ENCODE assay signal across 8 mouse cellular contexts in genomic region chr7:145283487-145284187, GRCm38 (mm10). TPM values are rescaled to one million over a fixed set of nuclear protein-coding genes. Genes with fewer than 3 reads are reported as not detected.
A peak's percentile ranks its signal among the peaks of the same experiment; 100 is the strongest.
DNase-seq lines count a peak whose midpoint lies in the region; ATAC-seq and TF ChIP-seq lines count a peak whose summit lies in the region.

Tpcn2 (minus strand) TSS chr7:145284011.

- peaks cover 17% of the 10 kb centered on the region for H3K36me3 ChIP-seq in heart, embryonic 12.5 days
- peaks cover 14% of the 10 kb centered on the region; the same call in 1 of the 2 replicates for H3K36me3 ChIP-seq in kidney, postnatal 0 days (ENCODE audit: insufficient read depth, low read length)
- peaks cover 11% of the 10 kb centered on the region for H3K36me3 ChIP-seq in liver, embryonic 11.5 days (ENCODE audit: control insufficient read depth, insufficient read depth, low read length)
- peaks cover 13% of the 10 kb centered on the region; the same call in 1 of the 2 replicates for H3K36me3 ChIP-seq in stomach, embryonic 14.5 days (ENCODE audit: control insufficient read depth, insufficient read depth, low read length)

- peak; percentile 91 for DNase-seq in CD4-positive helper T cell, adult 2 months (ENCODE audit: low read depth, low spot score)
- peak; percentile 72 for DNase-seq in brain, embryonic 18.5 days (ENCODE audit: low read depth, low spot score)
- DNase-seq in kidney, postnatal 0 days (ENCODE audit: low spot score): peak; percentile 99
- DNase-seq in liver, embryonic 11.5 days (ENCODE audit: low spot score): peak; percentile 83
- DNase-seq in naive thymus-derived CD4-positive, alpha-beta T cell, adult 2 months (ENCODE audit: low read depth): peak; percentile 92

- H3K4me3 ChIP-seq in heart, embryonic 12.5 days: peak within 1 kb of the TSS; percentile 63
- H3K4me3 ChIP-seq in kidney, postnatal 0 days (replicated peaks; ENCODE audit: low read depth, low read length): peak within 1 kb of the TSS; percentile 53
- peak within 1 kb of the TSS; percentile 63 for H3K4me3 ChIP-seq in liver, embryonic 11.5 days (ENCODE audit: low read depth, low read length)
- H3K4me3 ChIP-seq in stomach, embryonic 14.5 days (ENCODE audit: low read depth, low read length): peak within 1 kb of the TSS; percentile 51

- peak within 1 kb of the TSS; percentile 78 for H3K9ac ChIP-seq in heart, embryonic 12.5 days
- peak within 1 kb of the TSS; percentile 64 for H3K9ac ChIP-seq in kidney, postnatal 0 days (ENCODE audit: low read depth, low read length)
- H3K9ac ChIP-seq in liver, embryonic 11.5 days (ENCODE audit: low read depth, low read length): peak within 1 kb of the TSS; percentile 69
- H3K9ac ChIP-seq in stomach, embryonic 14.5 days (replicated peaks; ENCODE audit: low read depth, low read length): peak within 1 kb of the TSS; percentile 47

- H3K4me2 ChIP-seq in heart, embryonic 12.5 days: peak within 1 kb of the TSS; percentile 82
- H3K4me2 ChIP-seq in kidney, postnatal 0 days (ENCODE audit: low read length): peak within 1 kb of the TSS; percentile 80
- H3K4me2 ChIP-seq in liver, embryonic 11.5 days: peak within 1 kb of the TSS; percentile 84
- peak within 1 kb of the TSS; percentile 82 for H3K4me2 ChIP-seq in stomach, embryonic 14.5 days (replicated peaks; ENCODE audit: low read depth, low read length)

- no peaks in the 10 kb centered on the region for H3K9me3 ChIP-seq in heart, embryonic 12.5 days (replicated peaks)
- no peaks in the 10 kb centered on the region for H3K9me3 ChIP-seq in kidney, postnatal 0 days (replicated peaks; ENCODE audit: low read length)
- no peaks in the 10 kb centered on the region for H3K9me3 ChIP-seq in liver, embryonic 11.5 days (ENCODE audit: control insufficient read depth, low read length)
- H3K9me3 ChIP-seq in stomach, embryonic 14.5 days (ENCODE audit: control insufficient read depth, low read depth, low read length): no peaks in the 10 kb centered on the region

- peaks cover 16% of the 10 kb centered on the region for H3K4me1 ChIP-seq in heart, embryonic 12.5 days (replicated peaks)
- H3K4me1 ChIP-seq in kidney, postnatal 0 days (replicated peaks; ENCODE audit: insufficient read depth, low read length): peaks cover 19% of the 10 kb centered on the region; the same call in 1 of the 2 replicates
- peaks cover 17% of the 10 kb centered on the region for H3K4me1 ChIP-seq in liver, embryonic 11.5 days (replicated peaks; ENCODE audit: control insufficient read depth, insufficient read depth, low read length)
- H3K4me1 ChIP-seq in stomach, embryonic 14.5 days (ENCODE audit: control insufficient read depth, insufficient read depth, low read length): 0 out of 2 replicates have a peak, but pooled peaks cover 6% of the 10 kb centered on the region

- 2% methylated on average over 18 of the region's 18 CpGs for WGBS in heart, embryonic 12.5 days
- under 1% methylated on average over 18 of the region's 18 CpGs for WGBS in kidney, postnatal 0 days
- WGBS in liver, embryonic 11.5 days: 3% methylated on average over 18 of the region's 18 CpGs
- 1% methylated on average over 18 of the region's 18 CpGs for WGBS in stomach, embryonic 14.5 days

- peak; percentile 95 for ATAC-seq in erythroid progenitor cell, adult 5-6 weeks (replicated peaks; ENCODE audit: low FRiP score, poor library complexity, severe bottlenecking)
- peak; percentile 92 for ATAC-seq in heart, embryonic 12.5 days (ENCODE audit: insufficient number of reproducible peaks, low FRiP score)
- peak; percentile 89 for ATAC-seq in kidney, postnatal 0 days (replicated peaks; ENCODE audit: low FRiP score, low read depth)
- peak; percentile 90 for ATAC-seq in liver, embryonic 11.5 days (replicated peaks; ENCODE audit: low FRiP score)
- peak; percentile 92 for ATAC-seq in stomach, embryonic 14.5 days (ENCODE audit: insufficient number of reproducible peaks, insufficient read depth, low FRiP score, low read depth)

- H3K27ac ChIP-seq in heart, embryonic 12.5 days (ENCODE audit: poor library complexity, severe bottlenecking): peak within 1 kb of the TSS; percentile 7; the same call in 1 of the 2 replicates
- H3K27ac ChIP-seq in kidney, postnatal 0 days: peak within 1 kb of the TSS; percentile 70
- H3K27ac ChIP-seq in liver, embryonic 11.5 days (ENCODE audit: low read depth, low read length): no peak within 1 kb of the TSS
- H3K27ac ChIP-seq in stomach, embryonic 14.5 days (ENCODE audit: low read length): no peak within 1 kb of the TSS

- no peaks in the 10 kb centered on the region for H3K27me3 ChIP-seq in heart, embryonic 12.5 days (replicated peaks)
- H3K27me3 ChIP-seq in kidney, postnatal 0 days (ENCODE audit: insufficient read depth, low read length): no peaks in the 10 kb centered on the region
- no peaks in the 10 kb centered on the region for H3K27me3 ChIP-seq in liver, embryonic 11.5 days (replicated peaks; ENCODE audit: control insufficient read depth, insufficient read depth, low read length)
- no peaks in the 10 kb centered on the region for H3K27me3 ChIP-seq in stomach, embryonic 14.5 days (ENCODE audit: control insufficient read depth, insufficient read depth, low read length)

- peak; percentile 70 for TF ChIP-seq CTCF in kidney, postnatal 0 days (IDR thresholded peaks at IDR 0.05; ENCODE audit: low read depth)

RNA-seq across cellular contexts. Expression of gene Tpcn2, which starts in this region (rescaled TPM):
- 1.4 and 8.0 TPM in 2 replicates for total RNA-seq in erythroid progenitor cell, adult 5-6 weeks (2015; ENCODE audit: low replicate concordance)
- 3.2 TPM in 1 of 2 replicates, not detected in the other for total RNA-seq in erythroid progenitor cell, adult 5-6 weeks (2017; ENCODE audit: low replicate concordance)
- polyA plus RNA-seq in heart, embryonic 12.5 days (2016; fragmentation: Nextera tagmentation; extraction: Ambion mirVana): 6.4 and 7.3 TPM in 2 replicates
- 7.7 and 8.7 TPM in 2 replicates for polyA plus RNA-seq in kidney, postnatal 0 days (2015; fragmentation: Nextera tagmentation; extraction: Ambion mirVana)
- polyA plus RNA-seq in liver, embryonic 11.5 days (2014; fragmentation: Nextera tagmentation; extraction: Ambion mirVana): 2.3 and 2.4 TPM in 2 replicates
- polyA plus RNA-seq in stomach, embryonic 14.5 days (2014; fragmentation: Nextera tagmentation; extraction: Ambion mirVana): 4.4 and 5.3 TPM in 2 replicates

Comparison
In these comparisons a context has a peak if more than half of its experiments do, and no peak if none do; other contexts are left out.
1. H3K27ac ChIP-seq: peak in heart, embryonic 12.5 days (single experiment) and kidney, postnatal 0 days (single experiment); none in liver, embryonic 11.5 days (single experiment) and stomach, embryonic 14.5 days (single experiment).
2. Peak in every context shown above with its lines, with median percentiles within 50 percentile points of each other: DNase-seq, ATAC-seq, H3K4me2 ChIP-seq, H3K4me3 ChIP-seq and H3K9ac ChIP-seq.